Mouse (Mus musculus) NIH3T3 (cell line): ENCODE data around the gene Foxe1.

Experiments
- DNase-seq: peaks from one replicate; pipeline ENCODE4 v3.0.0-alpha.2; 2012; ENCODE audit warnings: low read depth

Gene Foxe1

GRCm38 (mm10) chr4:46343596-46344260 is at the start of gene Foxe1:
Foxe1 (plus strand) TSS chr4:46343609.
- DNase-seq: no peak

DNA sequence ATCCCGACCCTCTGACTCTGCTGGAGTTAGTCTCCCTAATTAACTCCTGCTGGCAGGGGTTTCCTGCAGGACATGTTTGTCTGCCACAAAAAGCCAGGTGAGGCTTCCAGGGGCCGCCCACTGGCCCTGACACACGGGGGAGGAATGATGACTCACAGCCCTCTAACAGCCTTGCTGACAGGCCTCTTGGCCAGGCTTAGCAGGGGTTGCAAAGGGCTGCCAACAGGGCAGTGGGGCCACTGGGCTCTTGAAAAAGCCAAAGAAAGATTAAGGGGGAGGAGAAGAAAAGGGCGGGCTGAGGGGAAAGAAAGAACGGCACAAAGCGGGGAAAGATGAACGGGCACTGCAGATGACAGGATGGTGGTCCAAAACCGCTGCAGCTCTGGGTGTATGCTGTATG is 39.3 kb upstream of the Foxe1 start:
- peak; percentile 89 for DNase-seq

GRCm38 (mm10) chr4:46304757-46305384 is 38.5 kb upstream of the Foxe1 start:
- peak; percentile 85 for DNase-seq

DNA sequence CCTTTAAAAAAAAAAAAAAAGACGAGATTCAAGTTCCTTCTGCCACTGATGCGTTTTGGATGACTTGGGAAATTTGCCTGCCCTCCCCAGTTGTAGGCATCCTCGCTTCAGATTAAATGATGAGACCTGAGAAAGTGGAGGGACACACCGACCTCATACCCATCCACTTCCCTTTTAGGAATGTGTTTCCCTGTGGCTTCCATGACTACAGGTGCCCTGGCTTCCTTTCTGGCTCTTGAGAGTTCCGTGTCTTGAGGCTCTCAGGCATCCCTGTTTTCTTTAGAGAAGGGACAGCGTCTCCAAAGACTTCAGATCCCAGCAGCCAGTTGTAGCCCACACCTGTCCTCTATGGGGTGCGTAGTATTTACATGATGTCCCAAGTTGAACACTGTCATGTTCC is 38.0 kb upstream of the Foxe1 start:
- DNase-seq: no peak

DNA sequence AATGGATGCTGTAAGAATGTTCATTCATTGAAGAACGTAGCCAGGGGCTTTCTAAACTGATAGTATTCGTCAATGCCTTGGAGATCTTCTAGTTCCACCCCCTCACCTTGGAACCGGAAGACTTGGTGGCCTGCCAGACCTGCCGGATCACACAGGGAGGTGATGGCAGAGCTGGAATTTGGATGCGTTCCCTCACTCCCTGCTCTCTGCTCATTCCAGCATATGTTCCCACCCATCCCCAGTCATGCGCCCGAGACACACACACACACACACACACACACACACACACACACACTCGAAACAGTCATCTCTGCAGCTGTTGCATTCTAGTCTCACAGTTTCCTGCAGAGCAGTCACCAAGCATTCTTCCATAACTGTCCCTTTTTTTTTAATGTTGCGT is 36.1 kb upstream of the Foxe1 start:
- peak; percentile 64 for DNase-seq

- DNase-seq: no peak
Observed at GRCm38 (mm10) chr4:46307869-46308268, 35.5 kb upstream of the Foxe1 start.

DNA sequence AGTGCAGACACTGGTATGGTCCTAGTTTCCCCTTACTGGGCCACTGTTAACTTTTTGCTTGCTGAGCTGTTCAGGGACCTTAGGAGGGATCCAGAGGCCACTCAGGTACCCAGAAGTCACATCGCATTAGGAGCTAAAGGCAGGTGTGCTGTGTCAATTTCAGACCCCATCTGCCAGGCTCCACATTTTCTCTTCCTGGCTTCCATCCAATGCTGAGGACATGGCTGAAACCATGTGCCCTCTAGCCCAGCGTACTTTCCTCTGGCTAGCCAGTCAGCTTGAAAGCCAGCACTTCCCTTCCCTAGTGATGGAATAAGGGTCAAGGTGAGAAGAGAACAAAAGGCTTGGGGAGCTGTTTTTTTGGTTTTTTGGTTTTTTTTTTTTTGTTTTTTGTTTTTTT is 31.8 kb upstream of the Foxe1 start:
- DNase-seq: no peak

DNA sequence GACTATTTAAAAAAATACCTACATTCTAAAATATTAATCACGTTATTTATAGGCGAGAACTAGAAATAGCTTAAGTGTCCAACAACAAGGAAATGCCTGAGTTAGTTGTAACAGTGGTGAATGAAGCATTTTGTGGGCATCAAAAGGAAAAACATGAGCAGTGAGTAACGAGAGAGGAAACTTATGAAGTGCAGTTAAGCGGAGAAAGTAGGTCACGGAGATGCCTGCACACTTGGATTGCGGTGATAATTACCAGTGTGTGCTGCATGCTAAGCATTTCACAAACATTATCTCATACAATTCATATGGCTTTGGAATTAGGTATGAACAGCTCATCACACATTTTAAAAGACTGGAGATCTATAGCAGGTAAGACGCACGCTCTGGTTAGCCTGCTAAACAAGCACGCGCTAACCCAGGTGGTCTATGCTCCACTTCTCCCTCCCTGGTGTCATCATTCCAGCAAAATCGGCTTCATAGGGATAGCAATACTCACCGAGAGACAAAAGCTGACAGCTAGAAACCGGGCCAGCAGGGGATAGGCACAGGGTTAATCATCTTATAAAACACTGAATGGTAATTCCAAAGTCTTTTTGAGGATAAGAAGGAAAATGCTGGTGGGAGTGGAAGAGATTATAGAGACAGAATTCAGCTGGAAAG is 21.5 kb upstream of the Foxe1 start:
- DNase-seq: no peak

DNA sequence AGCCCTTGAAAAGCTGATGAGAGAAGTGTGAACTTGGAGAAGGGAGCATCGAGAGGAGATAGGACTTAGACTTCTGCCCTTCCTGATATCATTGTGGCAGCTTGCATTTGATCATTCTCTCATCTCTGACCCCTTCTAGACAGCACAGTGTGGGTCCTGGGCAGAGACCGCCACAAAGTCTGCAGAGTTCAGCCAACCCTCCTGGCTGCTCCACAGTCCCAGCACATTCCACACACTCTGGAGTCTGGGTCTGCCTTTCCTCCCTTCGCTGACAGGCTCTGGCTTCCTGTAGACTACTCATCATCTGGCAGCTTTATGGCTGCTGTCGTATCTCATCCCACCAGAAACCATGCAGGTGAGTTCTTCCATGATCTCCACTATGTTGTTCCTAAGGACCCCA is 20.7 kb upstream of the Foxe1 start:
- no peak for DNase-seq

GRCm38 (mm10) chr4:46328906-46329305 is 14.5 kb upstream of the Foxe1 start:
- no peak for DNase-seq

- DNase-seq: peak; percentile 68
Observed at GRCm38 (mm10) chr4:46335846-46336245, 7.6 kb upstream of the Foxe1 start.

GRCm38 (mm10) chr4:46337990-46338389 is 5.4 kb upstream of the Foxe1 start:
- DNase-seq: no peak

GRCm38 (mm10) chr4:46339026-46339425 is 4.4 kb upstream of the Foxe1 start:
- no peak for DNase-seq

GRCm38 (mm10) chr4:46339584-46339983 is 3.8 kb upstream of the Foxe1 start:
- DNase-seq: no peak

GRCm38 (mm10) chr4:46341831-46342680 is 1.4 kb upstream of the Foxe1 start:
- no peak for DNase-seq

DNA sequence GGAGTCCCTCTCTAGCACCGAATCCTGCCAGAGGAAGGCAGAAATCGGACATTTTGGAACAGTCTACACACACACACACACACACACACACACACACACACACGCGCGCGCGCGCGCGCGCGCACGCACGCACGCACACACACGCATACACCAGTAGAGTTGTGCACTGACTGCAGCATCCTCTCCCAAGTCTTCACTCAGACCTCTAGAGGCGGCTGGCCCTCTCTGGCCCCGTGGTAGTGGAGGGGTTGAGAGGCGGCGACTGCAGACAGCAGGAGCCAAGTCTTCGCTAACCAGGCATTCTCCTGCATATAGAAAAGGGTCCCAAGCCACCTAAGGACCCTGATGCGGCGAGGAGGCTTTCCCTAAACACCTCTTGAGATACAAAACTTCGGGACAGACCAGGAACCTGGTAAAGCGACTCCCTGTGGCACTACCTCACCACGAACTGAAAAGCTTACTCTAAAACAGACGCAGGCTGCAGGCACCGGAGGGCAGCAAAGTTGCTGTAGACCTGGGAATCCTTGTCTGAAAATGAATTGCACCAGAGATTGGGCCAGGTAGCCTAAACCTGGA is 610 bp upstream of the Foxe1 start:
- DNase-seq: no peak

GRCm38 (mm10) chr4:46344288-46344687 is 879 bp downstream of the Foxe1 start:
- no peak for DNase-seq

GRCm38 (mm10) chr4:46345056-46345772 is 1.8 kb downstream of the Foxe1 start:
- no peak for DNase-seq

DNA sequence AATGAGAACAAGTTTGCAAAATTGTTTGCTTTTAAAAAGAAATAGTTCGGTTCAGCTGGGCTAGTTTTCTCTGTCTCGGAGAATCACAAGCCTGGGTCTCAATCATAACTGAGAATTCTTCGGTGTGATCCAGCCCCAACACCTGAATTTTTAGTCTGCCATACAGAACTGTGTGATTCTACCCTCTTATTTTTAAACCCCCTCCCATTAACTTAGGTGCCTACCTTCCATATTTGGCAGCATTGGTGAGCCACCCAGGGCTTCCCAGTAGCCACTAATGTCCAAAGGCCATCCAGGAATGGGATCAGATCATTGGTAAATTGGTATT is 2.3 kb downstream of the Foxe1 start:
- DNase-seq: no peak

DNA sequence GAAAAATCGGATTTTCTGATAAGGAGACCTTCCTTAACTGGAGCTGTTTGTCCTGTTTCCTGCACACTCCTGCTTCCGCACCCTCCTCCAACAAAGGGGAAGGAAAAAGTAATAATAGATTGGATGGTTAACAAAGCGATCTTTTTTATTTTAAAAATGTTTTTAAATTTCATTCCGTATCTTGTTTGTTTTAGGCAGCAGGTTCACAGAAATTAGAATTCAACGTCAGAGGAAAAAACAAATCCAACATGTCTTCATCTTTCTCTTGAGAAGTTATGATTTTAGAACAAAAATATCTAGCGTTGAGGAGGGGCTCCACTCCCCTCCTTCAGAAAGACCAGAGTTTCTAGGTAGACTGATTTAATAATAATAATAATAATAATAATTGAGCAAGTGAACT is 2.8 kb downstream of the Foxe1 start:
- no peak for DNase-seq

GRCm38 (mm10) chr4:46347141-46347540 is 3.7 kb downstream of the Foxe1 start:
- DNase-seq: no peak
